Mouse (Mus musculus) C2C12 (cell line): ENCODE results near the gene Ryk. TPM values are rescaled to one million over a fixed set of nuclear protein-coding genes. Genes with fewer than 3 reads are reported as not detected.

ENCODE experiments used
- H3K27me3 ChIP-seq: one replicate; pipeline ENCODE4 v1.6.1; 2011; ENCODE audit not compliant: control insufficient read depth, insufficient read depth, insufficient read length
- H3K36me3 ChIP-seq: one replicate; pipeline ENCODE4 v1.6.1; 2011; ENCODE audit not compliant: control insufficient read depth, insufficient read depth
- H3K4me3 ChIP-seq: one replicate; pipeline ENCODE4 v1.5.1; 2011; ENCODE audit warnings: mild to moderate bottlenecking, control low read depth; ENCODE audit not compliant: poor library complexity, insufficient read depth, severe bottlenecking
- H3K79me2 ChIP-seq: one replicate; pipeline ENCODE4 v1.6.1; 2011; ENCODE audit not compliant: control insufficient read depth, insufficient read depth
- H3K79me3 ChIP-seq: one replicate; pipeline ENCODE4 v1.6.1; 2011; ENCODE audit warnings: low read depth, control low read depth
- H3ac ChIP-seq: one replicate; pipeline ENCODE3; 2011; ENCODE audit warnings: low read depth; ENCODE audit not compliant: control insufficient read depth, insufficient read length
- CEBPB ChIP-seq: IDR thresholded peaks from one replicate; pipeline ENCODE4 v1.6.1; 2011; ENCODE audit warnings: low read depth, mild to moderate bottlenecking, control low read depth, moderate library complexity
- CTCF ChIP-seq: IDR thresholded peaks from one replicate; pipeline ENCODE4 v1.5.1; 2011; ENCODE audit not compliant: control insufficient read depth, insufficient read depth, insufficient read length
- FOSL1 ChIP-seq: IDR thresholded peaks from one replicate; pipeline ENCODE4 v1.8.0; 2011; ENCODE audit warnings: mild to moderate bottlenecking, low read length; ENCODE audit not compliant: poor library complexity, insufficient read depth, severe bottlenecking
- MAX ChIP-seq: IDR thresholded peaks from one replicate; pipeline ENCODE4 v1.6.1; 2011; ENCODE audit warnings: mild to moderate bottlenecking, control low read depth
- MYOD1 ChIP-seq: IDR thresholded peaks from one replicate; pipeline ENCODE4 v1.6.1; 2011; ENCODE audit warnings: low read depth; ENCODE audit not compliant: control insufficient read depth, insufficient read length
- MYOG ChIP-seq: IDR thresholded peaks from one replicate; pipeline ENCODE4 v1.6.1; 2011; ENCODE audit not compliant: control insufficient read depth, insufficient read length; ENCODE audit errors: extremely low read depth
- USF1 ChIP-seq: IDR thresholded peaks from one replicate; pipeline ENCODE4 v1.6.1; 2011; ENCODE audit warnings: low read depth, mild to moderate bottlenecking, control low read depth, moderate library complexity
- polyA plus RNA-seq: library from polyadenylated mRNA; unstranded; fragments of >200 nt; fragmentation: generic; extraction: Trizol; gene quantifications from one replicate; pipeline ENCODE4 v1.2.1, GENCODE M21; 2012; ENCODE audit warnings: missing spikeins

Ryk gene
- polyA plus RNA-seq, 1 experiment: 68.4 TPM

DNA sequence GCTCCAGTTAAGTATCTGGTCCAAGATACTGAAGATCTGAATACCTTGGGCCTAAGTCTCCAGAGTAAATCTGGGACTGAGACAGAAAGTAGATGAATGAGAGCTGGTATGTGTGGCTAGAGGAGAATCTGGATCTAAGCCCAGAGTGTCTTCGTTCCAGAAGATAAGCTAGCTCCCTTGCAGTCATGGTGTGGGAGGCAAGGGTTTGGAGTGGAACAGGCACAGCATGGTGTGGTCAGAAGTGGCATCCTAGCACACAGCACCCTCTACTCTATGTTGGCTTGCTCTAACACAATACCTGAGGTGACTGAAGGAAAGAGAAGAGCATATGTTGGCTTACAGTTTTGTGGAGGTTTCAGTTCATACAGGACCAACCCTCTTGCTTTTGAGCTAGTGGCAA is 79.9 kb downstream of the Ryk start:
- H3ac ChIP-seq: no peak overlapping the region
- no peaks in the 10 kb centered on the region for H3K27me3 ChIP-seq
- H3K4me3 ChIP-seq: no peak overlapping the region
- H3K36me3 ChIP-seq: peaks cover 3% of the 10 kb centered on the region
- TF ChIP-seq USF1: no peak
- H3K79me2 ChIP-seq: no peaks in the 10 kb centered on the region
- no peaks in the 10 kb centered on the region for H3K79me3 ChIP-seq

GRCm38 (mm10) chr9:102915292-102915854 is 80.7 kb downstream of the Ryk start:
- Histone ChIP-seq H3K4me3 (no peak overlapping the region), H3K79me2 (no peaks in the 10 kb centered on the region), H3K79me3 (no peaks in the 10 kb centered on the region), H3ac (no peak overlapping the region), H3K27me3 (no peaks in the 10 kb centered on the region), H3K36me3 (no peaks in the 10 kb centered on the region)
- TF ChIP-seq MYOD1 (no peak), CEBPB (no peak), CTCF (no peak), USF1 (no peak), MAX (no peak), FOSL1 (no peak), MYOG (no peak)

DNA sequence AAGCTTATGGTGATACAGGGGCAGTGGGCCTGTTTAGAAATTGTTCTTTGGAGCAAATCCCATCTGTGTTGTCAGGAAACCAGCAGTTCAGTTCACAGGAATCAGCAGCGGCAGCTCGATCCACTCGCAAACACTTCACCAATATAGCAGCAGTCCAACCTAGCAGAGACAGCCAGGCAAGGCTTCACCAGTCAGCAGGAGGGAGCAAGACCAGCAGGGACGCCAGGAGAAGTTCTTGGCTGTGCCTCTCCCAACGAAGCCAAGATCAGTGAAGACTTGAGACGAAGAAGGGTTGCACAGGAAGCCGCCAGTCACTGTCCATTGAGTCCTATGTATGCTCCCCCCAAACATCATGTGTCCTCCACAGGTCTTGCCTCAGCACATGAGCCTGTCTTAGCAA is 81.4 kb downstream of the Ryk start:
- H3K4me3 ChIP-seq: no peak overlapping the region
- no peaks in the 10 kb centered on the region for H3K36me3 ChIP-seq
- no peaks in the 10 kb centered on the region for H3K79me3 ChIP-seq
- H3ac ChIP-seq: no peak overlapping the region
- no peaks in the 10 kb centered on the region for H3K79me2 ChIP-seq
- no peaks in the 10 kb centered on the region for H3K27me3 ChIP-seq
- no peak for TF ChIP-seq MAX
- no peak for TF ChIP-seq CEBPB
- TF ChIP-seq USF1: no peak
- TF ChIP-seq CTCF: no peak
- no peak for TF ChIP-seq MYOG
- TF ChIP-seq MYOD1: no peak
- TF ChIP-seq FOSL1: no peak

DNA sequence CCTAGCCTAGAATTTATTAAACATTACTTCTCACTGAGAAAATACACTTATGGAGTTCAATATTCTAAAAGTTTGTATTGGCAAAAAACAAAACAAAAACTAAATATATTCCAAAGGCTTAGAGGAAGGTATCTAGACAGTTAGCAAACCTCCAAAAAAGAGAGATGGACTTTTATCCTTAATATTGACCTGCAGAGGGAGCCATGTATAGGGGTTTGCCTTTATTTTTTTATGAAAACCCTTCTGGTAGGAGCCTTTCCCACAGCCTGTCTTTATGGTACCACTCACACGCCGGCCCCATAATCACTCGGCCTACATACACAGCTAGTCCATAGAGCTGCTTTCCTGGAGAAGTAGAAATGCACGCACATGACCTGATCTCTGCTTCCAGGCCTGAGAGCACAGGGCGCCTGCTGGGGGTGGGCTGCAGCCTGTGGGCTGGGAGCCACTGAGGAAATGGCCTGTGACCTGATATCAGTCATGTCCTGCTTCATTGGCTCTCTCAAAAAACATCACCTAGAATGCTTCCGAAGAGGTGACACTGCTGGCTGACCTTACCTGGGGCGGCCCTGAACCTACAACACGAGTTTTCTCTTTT is 82.9 kb downstream of the Ryk start:
- Histone ChIP-seq H3ac (no peak overlapping the region), H3K79me2 (no peaks in the 10 kb centered on the region), H3K27me3 (no peaks in the 10 kb centered on the region), H3K4me3 (no peak overlapping the region), H3K79me3 (no peaks in the 10 kb centered on the region), H3K36me3 (no peaks in the 10 kb centered on the region)
- TF ChIP-seq MAX (no peak), CEBPB (no peak), USF1 (no peak), MYOG (no peak), MYOD1 (no peak), CTCF (no peak), FOSL1 (no peak)

DNA sequence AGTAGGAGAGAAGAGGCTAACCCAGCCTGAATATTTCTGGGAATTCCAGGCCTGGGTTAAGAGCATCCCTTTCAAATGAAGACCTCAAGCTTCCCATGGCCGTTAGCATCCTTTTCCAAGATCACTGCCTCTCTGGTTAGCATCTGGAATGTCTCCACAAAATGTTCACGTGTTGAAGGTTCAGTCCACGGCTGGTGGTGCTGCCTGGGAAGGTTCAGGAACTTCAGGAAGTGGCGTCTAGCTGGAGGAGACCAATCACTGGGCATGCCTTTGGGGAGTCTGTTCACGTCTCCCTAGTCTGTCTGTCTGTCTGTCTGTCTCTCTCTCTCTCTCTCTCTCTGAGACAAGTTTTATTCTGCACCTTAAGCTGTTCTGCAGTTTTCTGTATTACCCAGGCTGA is 84.8 kb downstream of the Ryk start:
- no peak for TF ChIP-seq MAX
- no peaks in the 10 kb centered on the region for H3K36me3 ChIP-seq
- no peaks in the 10 kb centered on the region for H3K27me3 ChIP-seq
- no peaks in the 10 kb centered on the region for H3K79me3 ChIP-seq
- no peak overlapping the region for H3ac ChIP-seq
- no peak overlapping the region for H3K4me3 ChIP-seq
- no peaks in the 10 kb centered on the region for H3K79me2 ChIP-seq

DNA sequence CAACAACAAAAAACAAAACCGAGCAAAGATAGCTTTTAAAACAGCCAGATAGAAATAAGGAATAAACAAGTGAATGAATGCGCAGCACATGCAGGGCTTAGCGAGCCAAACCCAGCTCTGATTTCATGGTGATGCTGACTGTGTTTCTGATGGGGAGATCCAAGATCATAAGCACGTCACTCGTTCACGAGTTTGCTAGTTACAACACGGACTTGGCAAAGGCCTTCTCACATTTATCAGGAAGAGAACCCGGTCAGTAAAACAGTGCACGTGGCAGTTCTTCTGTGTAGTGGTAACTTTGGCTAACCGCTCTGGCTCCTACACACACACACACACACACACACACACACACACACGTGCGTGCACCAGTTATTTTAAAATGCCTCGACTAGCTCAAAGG is 87.1 kb downstream of the Ryk start:
- no peaks in the 10 kb centered on the region for H3K79me3 ChIP-seq
- H3K36me3 ChIP-seq: no peaks in the 10 kb centered on the region
- H3K27me3 ChIP-seq: no peaks in the 10 kb centered on the region
- H3K79me2 ChIP-seq: no peaks in the 10 kb centered on the region
- no peak overlapping the region for H3ac ChIP-seq
- no peak overlapping the region for H3K4me3 ChIP-seq
- TF ChIP-seq CEBPB (no peak), FOSL1 (no peak), MYOG (no peak), MAX (no peak), CTCF (no peak), USF1 (no peak), MYOD1 (no peak)
